Mouse (Mus musculus): ENCODE data around the gene Ric1. TPM values are rescaled to one million over a fixed set of nuclear protein-coding genes. Genes with fewer than 3 reads are reported as not detected.
"Not testable (repeated sequence)": the region's sequence is repeated elsewhere in the genome, so short reads cannot be mapped to it uniquely, and the experiment has no call there.

Ric1 gene
- polyA plus RNA-seq, 1 experiment from 2014 or later, result 6.5 TPM

DNA sequence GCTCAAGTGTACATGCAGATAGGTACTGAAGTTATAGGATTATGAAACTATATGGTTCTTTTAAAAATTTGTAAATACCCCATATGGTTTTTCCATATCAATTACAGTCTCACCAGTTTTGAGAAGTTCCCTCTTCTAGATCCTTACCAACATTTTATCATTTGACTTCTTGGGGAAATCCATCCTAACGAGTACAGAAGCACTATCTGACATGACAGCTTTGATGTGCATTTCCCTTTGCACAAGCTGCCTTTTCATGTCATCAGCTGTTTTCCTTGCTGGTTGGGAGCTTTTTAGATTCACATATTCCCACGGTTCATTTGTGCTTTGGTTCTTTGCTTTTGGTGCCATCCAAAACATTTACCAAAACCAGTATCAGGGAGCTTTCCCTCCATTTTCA lies 6.5 kb downstream of the Ric1 start:
- no peaks in the 10 kb centered on the region for H3K27me3 ChIP-seq
- H3K36me3 ChIP-seq, result no peaks in the 10 kb centered on the region
- no peak for ATAC-seq (replicated peaks; ENCODE audit: insufficient number of reproducible peaks, insufficient read depth, low FRiP score, low read depth)
- no peak overlapping the region for H3K9ac ChIP-seq
- H3K4me3 ChIP-seq, result no peak overlapping the region
- H3K4me1 ChIP-seq (replicated peaks), result peaks cover 9% of the 10 kb centered on the region; the same call in 1 of the 2 replicates
- H3K27ac ChIP-seq, result no peak overlapping the region
- 74% methylated on average over 2 of the region's 2 CpGs for WGBS
- no peak overlapping the region for H3K4me2 ChIP-seq
- H3K9me3 ChIP-seq (replicated peaks), result no peaks in the 10 kb centered on the region

GRCm38 (mm10) chr19:29534030-29534429 lies 11.9 kb downstream of the Ric1 start:
- H3K4me2 ChIP-seq, result no peak overlapping the region
- no peak overlapping the region for H3K27ac ChIP-seq
- H3K4me1 ChIP-seq (replicated peaks), result no peaks in the 10 kb centered on the region
- H3K27me3 ChIP-seq, result no peaks in the 10 kb centered on the region
- H3K9me3 ChIP-seq (replicated peaks), result no peaks in the 10 kb centered on the region
- WGBS, result 76% methylated on average over 5 of the region's 5 CpGs
- H3K4me3 ChIP-seq, result no peak overlapping the region
- no peak overlapping the region for H3K9ac ChIP-seq
- H3K36me3 ChIP-seq, result peaks cover 12% of the 10 kb centered on the region
- no peak for ATAC-seq (replicated peaks; ENCODE audit: insufficient number of reproducible peaks, insufficient read depth, low FRiP score, low read depth)

- ATAC-seq (replicated peaks; ENCODE audit: insufficient number of reproducible peaks, insufficient read depth, low FRiP score, low read depth), result no peak
- H3K4me1 ChIP-seq (replicated peaks), result no peaks in the 10 kb centered on the region
- no peak overlapping the region for H3K4me2 ChIP-seq
- H3K4me3 ChIP-seq, result no peak overlapping the region
- H3K9ac ChIP-seq, result no peak overlapping the region
- no peaks in the 10 kb centered on the region for H3K9me3 ChIP-seq (replicated peaks)
- H3K27me3 ChIP-seq, result no peaks in the 10 kb centered on the region
- no peak overlapping the region for H3K27ac ChIP-seq
- 71% methylated on average over 8 of the region's 8 CpGs for WGBS
- no peaks in the 10 kb centered on the region for H3K36me3 ChIP-seq
Observed at GRCm38 (mm10) chr19:29542256-29542970, 20.3 kb downstream of the Ric1 start.

- 91% methylated on average over 6 of the region's 6 CpGs for WGBS
- ATAC-seq (replicated peaks; ENCODE audit: insufficient number of reproducible peaks, insufficient read depth, low FRiP score, low read depth), result no peak
- H3K9ac ChIP-seq, result no peak overlapping the region
- no peaks in the 10 kb centered on the region for H3K4me1 ChIP-seq (replicated peaks)
- no peak overlapping the region for H3K27ac ChIP-seq
- H3K4me2 ChIP-seq, result no peak overlapping the region
- no peaks in the 10 kb centered on the region for H3K27me3 ChIP-seq
- no peaks in the 10 kb centered on the region for H3K9me3 ChIP-seq (replicated peaks)
- H3K36me3 ChIP-seq, result no peaks in the 10 kb centered on the region
- H3K4me3 ChIP-seq, result no peak overlapping the region
Observed at GRCm38 (mm10) chr19:29544026-29544425, 21.9 kb downstream of the Ric1 start.

GRCm38 (mm10) chr19:29550618-29551017 lies 28.5 kb downstream of the Ric1 start:
- Histone ChIP-seq H3K4me1 (replicated peaks) (no peaks in the 10 kb centered on the region), H3K27me3 (no peaks in the 10 kb centered on the region), H3K4me3 (no peak overlapping the region), H3K9ac (no peak overlapping the region), H3K9me3 (replicated peaks) (no peaks in the 10 kb centered on the region), H3K27ac (no peak overlapping the region), H3K4me2 (no peak overlapping the region), H3K36me3 (no peaks in the 10 kb centered on the region)
- no peak for ATAC-seq (replicated peaks; ENCODE audit: insufficient number of reproducible peaks, insufficient read depth, low FRiP score, low read depth)
- WGBS, result 88% methylated on average over 2 of the region's 2 CpGs

DNA sequence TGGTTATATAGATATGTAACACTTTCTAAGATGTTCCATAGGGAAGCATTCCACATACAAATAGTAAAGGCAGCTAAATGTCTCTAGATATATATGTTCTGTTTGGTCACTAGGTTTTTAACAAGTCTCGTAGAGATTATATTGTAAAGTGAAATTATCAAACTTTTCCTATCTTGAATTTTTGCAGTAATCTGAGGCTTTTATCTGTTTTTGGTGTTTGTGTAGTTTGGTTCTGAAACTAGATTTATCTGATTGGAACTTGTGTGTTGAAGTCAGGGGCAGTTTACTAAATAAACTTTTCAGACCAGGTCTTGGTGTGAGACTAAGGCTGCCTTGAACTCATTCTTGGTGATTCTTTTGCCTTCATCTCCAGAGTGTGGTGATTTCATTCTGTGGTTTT lies 29.0 kb downstream of the Ric1 start:
- Histone ChIP-seq H3K9me3 (replicated peaks) (no peaks in the 10 kb centered on the region), H3K36me3 (no peaks in the 10 kb centered on the region), H3K27ac (no peak overlapping the region), H3K27me3 (no peaks in the 10 kb centered on the region), H3K4me3 (no peak overlapping the region), H3K4me1 (replicated peaks) (no peaks in the 10 kb centered on the region), H3K4me2 (no peak overlapping the region), H3K9ac (no peak overlapping the region)
- 93% methylated on average over 1 of the region's 1 CpGs for WGBS
- ATAC-seq (replicated peaks; ENCODE audit: insufficient number of reproducible peaks, insufficient read depth, low FRiP score, low read depth), result no peak

GRCm38 (mm10) chr19:29551980-29552379 lies 29.9 kb downstream of the Ric1 start:
- H3K9me3 ChIP-seq (replicated peaks); H3K4me2 ChIP-seq; ATAC-seq (replicated peaks; ENCODE audit: insufficient number of reproducible peaks, insufficient read depth, low FRiP score, low read depth); H3K9ac ChIP-seq; H3K4me1 ChIP-seq (replicated peaks); H3K4me3 ChIP-seq; H3K36me3 ChIP-seq; H3K27ac ChIP-seq; H3K27me3 ChIP-seq: not testable (repeated sequence)
- WGBS, result 88% methylated on average over 1 of the region's 1 CpGs

- not testable (repeated sequence) for H3K4me3 ChIP-seq; H3K4me1 ChIP-seq (replicated peaks); H3K27me3 ChIP-seq; H3K9me3 ChIP-seq (replicated peaks); H3K36me3 ChIP-seq; H3K9ac ChIP-seq; ATAC-seq (replicated peaks; ENCODE audit: insufficient number of reproducible peaks, insufficient read depth, low FRiP score, low read depth); H3K4me2 ChIP-seq; H3K27ac ChIP-seq
- WGBS, result 89% methylated on average over 7 of the region's 7 CpGs
Observed at GRCm38 (mm10) chr19:29557171-29557845, 35.2 kb downstream of the Ric1 start.

DNA sequence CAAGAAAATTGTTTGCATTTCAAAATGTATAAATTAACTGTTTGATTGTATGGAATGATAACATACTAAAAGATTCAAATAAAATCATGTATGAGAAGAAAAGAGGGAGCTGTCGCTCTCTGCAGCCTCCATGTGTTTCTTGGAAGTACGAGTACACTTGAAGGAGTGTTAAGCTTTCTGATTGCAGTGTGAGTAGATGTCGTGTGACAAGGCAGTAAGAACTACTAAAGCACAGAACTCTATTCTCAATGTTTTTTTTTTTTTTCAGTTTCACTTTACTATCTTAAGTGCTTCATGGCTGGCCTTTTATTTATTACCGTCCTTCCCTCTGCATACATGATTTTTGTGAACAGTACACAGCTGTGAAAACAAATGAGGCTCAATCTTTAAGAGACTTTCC lies 40.1 kb downstream of the Ric1 start:
- Histone ChIP-seq H3K27ac (no peak overlapping the region), H3K9me3 (replicated peaks) (no peaks in the 10 kb centered on the region)

GRCm38 (mm10) chr19:29562603-29563002 lies 40.5 kb downstream of the Ric1 start:
- no peaks in the 10 kb centered on the region for H3K9me3 ChIP-seq (replicated peaks)
- ATAC-seq (replicated peaks; ENCODE audit: insufficient number of reproducible peaks, insufficient read depth, low FRiP score, low read depth), result no peak
- H3K4me1 ChIP-seq (replicated peaks), result 0 out of 2 replicates have a peak, but pooled peaks cover 3% of the 10 kb centered on the region
- WGBS, result 72% methylated on average over 3 of the region's 3 CpGs
- no peak overlapping the region for H3K9ac ChIP-seq
- H3K4me3 ChIP-seq, result no peak overlapping the region
- no peak overlapping the region for H3K27ac ChIP-seq
- H3K4me2 ChIP-seq, result no peak overlapping the region
- H3K27me3 ChIP-seq, result no peaks in the 10 kb centered on the region
- no peaks in the 10 kb centered on the region for H3K36me3 ChIP-seq

More for the DNA sequence above, 40.1 kb downstream of the Ric1 start:
- H3K36me3 ChIP-seq, result no peaks in the 10 kb centered on the region
- no peak overlapping the region for H3K4me3 ChIP-seq
- no peak overlapping the region for H3K4me2 ChIP-seq
- H3K27me3 ChIP-seq, result no peaks in the 10 kb centered on the region
- no peak overlapping the region for H3K9ac ChIP-seq
- 68% methylated on average over 4 of the region's 4 CpGs for WGBS
- H3K4me1 ChIP-seq (replicated peaks), result 0 out of 2 replicates have a peak, but pooled peaks cover 3% of the 10 kb centered on the region
- ATAC-seq (replicated peaks; ENCODE audit: insufficient number of reproducible peaks, insufficient read depth, low FRiP score, low read depth), result no peak

DNA sequence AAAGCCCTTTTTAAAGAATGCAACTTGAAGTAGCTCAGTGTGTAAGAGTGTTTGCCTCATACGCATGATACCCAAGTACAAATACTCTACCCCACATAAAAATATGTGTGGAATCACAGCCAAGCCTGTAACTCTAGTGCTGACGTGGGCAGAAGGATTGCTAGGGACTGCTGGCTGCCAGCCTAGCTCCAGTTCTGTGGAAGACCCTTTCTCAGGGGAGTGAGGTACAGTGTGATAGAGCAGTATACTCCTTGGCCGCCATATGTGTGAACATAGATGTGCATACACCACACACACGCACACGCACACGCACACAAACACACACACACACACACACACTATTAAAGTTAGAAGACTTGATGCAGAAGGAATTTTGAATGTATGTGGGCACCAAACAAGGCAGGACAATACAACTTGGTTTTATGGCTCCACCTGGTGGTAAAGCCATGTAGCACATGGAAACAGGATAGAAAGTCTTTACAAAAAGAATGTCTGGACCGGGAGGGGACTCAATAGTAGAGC lies 41.2 kb downstream of the Ric1 start:
- WGBS, result 53% methylated on average over 7 of the region's 7 CpGs
- H3K4me1 ChIP-seq (replicated peaks), result 0 out of 2 replicates have a peak, but pooled peaks cover 3% of the 10 kb centered on the region
- no peaks in the 10 kb centered on the region for H3K27me3 ChIP-seq
- ATAC-seq (replicated peaks; ENCODE audit: insufficient number of reproducible peaks, insufficient read depth, low FRiP score, low read depth), result no peak
- H3K4me2 ChIP-seq, result no peak overlapping the region
- peak overlapping the region; percentile 44 for H3K27ac ChIP-seq
- H3K4me3 ChIP-seq, result no peak overlapping the region
- H3K9me3 ChIP-seq (replicated peaks), result no peaks in the 10 kb centered on the region
- no peaks in the 10 kb centered on the region for H3K36me3 ChIP-seq
- no peak overlapping the region for H3K9ac ChIP-seq
